Mouse (Mus musculus) heart, embryonic 10.5 days (tissue): ENCODE measurements around the gene Rtn4rl2. TPM values are rescaled to one million over a fixed set of nuclear protein-coding genes. Genes with fewer than 3 reads are reported as not detected.

Experiments
- DNase-seq: peaks from one replicate; pipeline ENCODE4 v3.0.0-alpha.2; 2017; ENCODE audit warnings: low spot score
- H3K27ac ChIP-seq: fragments of 300-500 bp; sonication (generic); 2 replicates; pipeline ENCODE4 v1.5.1; 2016; ENCODE audit warnings: mild to moderate bottlenecking
- H3K27me3 ChIP-seq: fragments of 300-500 bp; sonication (generic); 2 replicates; pipeline ENCODE4 v1.6.1; 2016; ENCODE audit warnings: mild to moderate bottlenecking; ENCODE audit not compliant: poor library complexity, insufficient read depth, severe bottlenecking
- H3K36me3 ChIP-seq: fragments of 300-500 bp; sonication (generic); 2 replicates; pipeline ENCODE4 v1.6.1; 2016; ENCODE audit warnings: mild to moderate bottlenecking, moderate library complexity
- H3K4me1 ChIP-seq: fragments of 300-500 bp; sonication (generic); 2 replicates; pipeline ENCODE4 v1.6.1; 2016; ENCODE audit warnings: mild to moderate bottlenecking
- H3K4me3 ChIP-seq: fragments of 300-500 bp; sonication (generic); 2 replicates; pipeline ENCODE4 v1.5.1; 2016; ENCODE audit warnings: mild to moderate bottlenecking, moderate library complexity
- H3K9me3 ChIP-seq: fragments of 300-500 bp; sonication (generic); 2 replicates; pipeline ENCODE4 v1.6.1; 2016; ENCODE audit warnings: mild to moderate bottlenecking, moderate library complexity
- WGBS: fragments of 180-500 bp; shearing (Covaris S2); methylation state at CpG from one replicate; pipeline ENCODE4 v1.1.7; 2016; 5-methylcytosine and 5-hydroxymethylcytosine counted together
- polyA plus RNA-seq: library from polyadenylated mRNA; unstranded; fragments of >200 nt; fragmentation: Nextera tagmentation; extraction: Ambion mirVana; gene quantifications from 2 replicates; pipeline ENCODE4 v1.2.1, GENCODE M21; 2016

The Rtn4rl2 gene
- polyA plus RNA-seq, 1 experiment from 2014 or later, result 0.88 TPM

DNA sequence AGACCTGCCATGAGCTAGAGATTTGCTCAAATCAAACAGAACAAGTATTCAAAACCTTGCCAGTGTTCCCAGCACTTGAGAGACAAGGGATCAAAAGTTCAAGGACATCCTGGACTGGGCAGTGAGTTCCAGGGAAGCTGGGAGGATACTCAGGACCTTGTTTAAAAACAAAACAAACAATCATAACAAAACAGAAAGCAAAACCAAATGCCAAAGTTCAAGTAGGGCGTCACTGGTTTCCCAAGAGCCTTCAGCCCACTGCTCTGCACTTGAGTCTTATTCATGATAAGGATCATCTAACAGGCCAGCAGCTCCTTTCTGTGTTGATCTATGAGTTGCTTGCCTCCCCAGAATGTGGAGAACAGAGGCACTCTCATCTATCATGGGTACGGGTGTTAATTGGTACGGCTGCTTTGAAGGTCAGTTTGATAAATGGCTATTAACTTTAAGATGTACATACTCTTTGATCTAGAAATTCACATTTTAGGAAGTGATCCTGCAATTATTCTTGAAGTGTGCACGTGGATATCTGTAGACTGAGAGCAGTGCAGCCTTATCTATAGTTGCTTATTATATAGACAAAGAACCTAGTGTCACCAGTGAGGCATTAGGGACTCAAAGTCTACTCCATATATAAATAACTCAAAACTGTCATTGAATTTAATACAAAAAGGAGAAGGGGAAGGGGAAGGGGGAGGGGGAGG, 9.1 kb upstream of the Rtn4rl2 start:
- H3K4me1 ChIP-seq, result no peaks in the 10 kb centered on the region
- H3K27me3 ChIP-seq, result peaks cover 8% of the 10 kb centered on the region
- H3K36me3 ChIP-seq, result no peaks in the 10 kb centered on the region
- 57% methylated on average over 4 of the region's 4 CpGs for WGBS
- H3K4me3 ChIP-seq, result no peak overlapping the region
- no peak overlapping the region for H3K27ac ChIP-seq
- H3K9me3 ChIP-seq, result no peaks in the 10 kb centered on the region
- no peak for DNase-seq

DNA sequence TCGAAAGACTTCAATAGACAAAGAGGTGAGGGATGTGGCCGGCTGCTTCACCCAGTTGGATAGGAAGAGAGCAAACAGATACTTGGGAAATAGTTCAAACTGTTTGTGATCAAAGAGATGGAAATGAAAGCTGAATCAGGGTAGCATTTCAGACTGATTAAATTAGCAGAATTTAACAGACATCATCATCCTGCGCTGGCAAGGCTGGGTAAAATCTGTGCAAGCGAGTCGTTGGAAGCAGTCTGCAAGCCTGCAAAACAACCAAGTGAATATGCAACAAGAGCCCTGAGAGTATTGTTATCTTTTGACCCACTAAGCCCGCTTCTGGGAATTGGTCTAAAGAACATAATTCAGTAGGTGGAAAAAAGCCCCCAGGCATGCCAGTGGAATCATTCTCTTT, 6.8 kb upstream of the Rtn4rl2 start:
- H3K27ac ChIP-seq, result no peak overlapping the region
- H3K4me1 ChIP-seq, result peaks cover 12% of the 10 kb centered on the region
- peaks cover 24% of the 10 kb centered on the region for H3K27me3 ChIP-seq
- 48% methylated on average over 6 of the region's 6 CpGs for WGBS
- no peaks in the 10 kb centered on the region for H3K36me3 ChIP-seq
- DNase-seq, result peak; percentile 43
- no peak overlapping the region for H3K4me3 ChIP-seq
- H3K9me3 ChIP-seq, result no peaks in the 10 kb centered on the region

DNA sequence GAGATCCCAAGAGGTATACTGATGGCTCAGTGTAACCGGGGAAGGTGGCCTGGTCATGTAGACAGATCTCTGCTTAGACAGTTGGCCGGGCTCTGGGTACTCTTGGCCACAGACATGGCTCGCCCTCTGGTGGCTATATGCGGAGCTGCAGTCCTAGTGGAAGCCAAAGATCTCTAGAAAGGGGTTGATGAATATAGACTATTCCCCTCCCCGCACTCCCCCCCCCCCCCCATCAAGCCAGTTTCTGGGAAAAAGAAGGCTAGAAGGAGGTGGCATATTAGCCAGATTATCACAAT, 3.5 kb upstream of the Rtn4rl2 start:
- H3K4me1 ChIP-seq, result peaks cover 42% of the 10 kb centered on the region
- peak; percentile 89 for DNase-seq
- H3K9me3 ChIP-seq, result no peaks in the 10 kb centered on the region
- WGBS, result 0% methylated on average over 5 of the region's 5 CpGs
- no peak overlapping the region for H3K27ac ChIP-seq
- peaks cover 57% of the 10 kb centered on the region for H3K27me3 ChIP-seq
- no peaks in the 10 kb centered on the region for H3K36me3 ChIP-seq
- H3K4me3 ChIP-seq, result no peak overlapping the region

DNA sequence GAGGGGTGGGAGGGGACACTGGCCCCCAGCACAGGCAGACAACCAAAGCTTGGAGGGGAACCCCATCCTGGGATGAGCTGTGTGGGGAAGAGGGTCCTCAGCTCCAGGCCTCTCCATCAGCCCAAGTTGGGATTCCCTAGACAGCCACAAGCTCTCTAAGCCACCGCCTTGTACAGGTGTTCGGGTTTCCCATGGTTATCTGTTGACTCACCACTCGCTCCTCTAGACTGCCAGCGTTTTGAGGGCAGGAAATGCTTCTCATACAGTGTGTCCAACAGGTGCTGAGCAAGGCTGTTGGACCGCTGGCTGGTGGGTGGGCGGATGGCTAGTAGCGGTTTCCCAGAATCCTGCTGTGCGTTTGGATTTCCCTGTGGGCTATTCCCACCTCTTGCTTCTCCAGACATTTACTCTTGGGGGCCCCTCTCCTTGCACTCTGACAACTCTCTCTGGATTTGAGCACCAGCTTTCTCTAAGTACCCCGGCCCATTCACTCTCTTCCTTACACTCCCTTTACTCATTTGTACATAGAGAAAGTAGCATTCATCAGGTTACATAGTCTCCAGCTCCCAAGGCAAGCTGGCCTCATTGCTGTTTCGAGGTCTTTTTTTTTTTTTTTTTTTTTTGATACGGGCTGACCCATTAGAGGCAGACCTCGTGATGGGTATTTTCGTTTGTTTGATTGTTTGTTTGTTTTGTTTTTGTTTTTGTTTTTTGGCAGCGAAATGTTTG, 3.0 kb upstream of the Rtn4rl2 start:
- peaks cover 62% of the 10 kb centered on the region for H3K27me3 ChIP-seq
- H3K9me3 ChIP-seq, result no peaks in the 10 kb centered on the region
- H3K27ac ChIP-seq, result no peak overlapping the region
- 12% methylated on average over 14 of the region's 14 CpGs for WGBS
- peak; percentile 72 for DNase-seq
- H3K4me1 ChIP-seq, result peaks cover 42% of the 10 kb centered on the region
- H3K4me3 ChIP-seq, result peak overlapping the region; percentile 64
- H3K36me3 ChIP-seq, result no peaks in the 10 kb centered on the region

DNA sequence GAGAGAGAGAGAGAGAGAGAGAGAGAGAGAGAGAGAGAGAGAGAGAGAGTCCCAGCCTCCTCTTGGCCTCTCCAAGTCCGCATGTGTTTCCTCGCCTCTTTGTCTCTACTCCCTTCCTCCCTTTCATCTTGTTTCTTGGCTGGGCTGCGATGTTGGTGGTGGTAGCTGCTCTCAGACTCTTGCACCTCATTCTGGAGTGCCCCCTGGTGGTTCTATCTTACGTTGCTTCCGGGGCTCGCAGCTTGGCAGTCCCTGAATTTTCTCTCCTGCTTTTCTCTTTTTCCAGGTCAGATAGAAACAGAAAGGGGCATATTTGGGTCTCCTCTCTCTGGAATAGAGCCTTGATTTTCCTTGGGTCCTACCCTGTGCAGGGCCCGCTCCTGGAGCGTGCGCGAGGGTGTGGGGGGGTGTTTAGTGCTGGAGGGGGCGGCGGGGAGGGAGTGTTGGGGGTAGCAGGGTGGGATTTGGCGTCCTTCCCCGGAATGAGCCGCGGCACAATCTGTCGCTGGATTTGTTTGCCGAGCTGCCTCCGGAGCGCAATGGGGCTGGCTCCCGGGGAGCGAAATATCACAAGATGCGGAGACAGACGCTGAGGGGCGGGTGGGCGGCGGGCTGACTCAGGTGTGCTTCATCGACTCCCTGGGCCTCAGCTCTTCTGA, 2.3 kb upstream of the Rtn4rl2 start:
- H3K4me3 ChIP-seq, result peak overlapping the region; percentile 64
- peaks cover 69% of the 10 kb centered on the region for H3K27me3 ChIP-seq
- H3K4me1 ChIP-seq, result peaks cover 42% of the 10 kb centered on the region
- WGBS, result 2% methylated on average over 28 of the region's 28 CpGs
- H3K27ac ChIP-seq, result no peak overlapping the region
- H3K36me3 ChIP-seq, result no peaks in the 10 kb centered on the region
- no peaks in the 10 kb centered on the region for H3K9me3 ChIP-seq
- DNase-seq, result peak; percentile 86

DNA sequence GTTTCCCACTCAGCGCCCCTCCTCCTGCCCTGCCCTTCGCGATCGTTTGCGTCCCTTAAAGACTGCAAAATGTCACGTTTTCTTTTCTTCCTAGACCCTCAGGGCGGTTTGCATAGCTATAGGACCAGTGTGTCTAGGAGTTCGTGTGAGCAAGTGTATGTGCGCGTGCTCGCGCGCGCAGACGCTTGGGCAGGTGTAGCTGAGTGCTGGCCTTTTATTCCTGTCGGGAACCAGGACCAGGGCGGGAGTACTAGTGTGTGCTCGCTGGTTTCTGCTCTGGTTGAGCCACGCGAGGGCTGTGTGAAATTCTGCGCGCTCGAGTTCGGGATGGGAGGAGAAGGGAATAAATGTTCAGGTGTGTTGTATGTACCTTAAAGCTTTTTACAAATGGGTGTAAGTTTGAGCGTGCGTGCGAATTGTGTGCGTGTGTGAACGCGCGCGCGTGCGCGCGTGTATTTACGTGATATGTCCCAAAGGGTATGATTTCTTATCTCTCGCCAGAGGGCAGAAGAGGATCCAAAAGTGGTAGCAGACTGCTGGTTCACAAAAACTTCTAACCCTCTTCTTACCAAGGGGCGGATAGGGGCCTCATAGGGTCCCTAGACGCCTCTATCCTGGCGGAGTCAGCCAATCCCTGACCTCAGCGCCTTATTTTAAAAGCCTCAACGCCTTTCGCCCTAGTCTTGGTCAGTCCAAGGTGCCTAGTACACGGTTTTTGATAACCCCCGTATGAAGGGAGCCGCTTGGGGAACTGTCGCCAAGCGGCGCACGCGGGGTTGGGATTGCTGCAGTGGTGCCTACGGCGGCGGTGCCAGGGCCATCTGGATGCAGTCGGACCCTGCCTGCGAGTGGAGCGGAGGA, 1.1 kb upstream of the Rtn4rl2 start:
- H3K27ac ChIP-seq, result no peak overlapping the region
- peak; percentile 72 for DNase-seq
- peaks cover 81% of the 10 kb centered on the region for H3K27me3 ChIP-seq
- H3K36me3 ChIP-seq, result no peaks in the 10 kb centered on the region
- H3K4me1 ChIP-seq, result peaks cover 54% of the 10 kb centered on the region
- H3K9me3 ChIP-seq, result no peaks in the 10 kb centered on the region
- H3K4me3 ChIP-seq, result peak overlapping the region; percentile 64
- under 1% methylated on average over 58 of the region's 58 CpGs for WGBS

DNA sequence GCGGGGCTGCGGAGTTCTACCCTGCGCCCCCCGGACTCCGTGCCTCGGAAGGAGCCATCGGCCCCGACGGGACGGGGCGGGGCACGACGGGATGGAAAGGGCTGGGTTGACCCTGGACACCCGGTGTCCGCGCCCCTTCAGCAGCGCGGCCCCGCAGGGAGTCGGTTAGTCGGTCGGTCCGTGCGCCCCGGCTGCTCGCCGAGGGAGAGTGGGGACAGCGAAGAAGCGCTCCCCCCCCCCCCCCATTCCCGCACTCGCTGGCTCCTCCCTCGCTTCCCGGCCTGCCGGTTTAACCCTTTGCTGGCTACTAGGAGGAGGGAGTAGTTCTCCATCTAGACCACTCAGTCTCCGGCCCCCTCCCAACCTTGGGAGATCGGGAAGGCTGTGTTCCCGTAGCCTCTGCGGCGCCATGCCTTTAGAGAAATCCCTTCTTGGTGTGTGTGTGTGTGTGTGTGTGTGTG, 341 bp upstream of the Rtn4rl2 start:
- Histone ChIP-seq H3K27me3 (peaks cover 89% of the 10 kb centered on the region), H3K4me3 (peak overlapping the region; percentile 64), H3K27ac (peak overlapping the region; percentile 44), H3K36me3 (no peaks in the 10 kb centered on the region), H3K9me3 (no peaks in the 10 kb centered on the region), H3K4me1 (peaks cover 58% of the 10 kb centered on the region)
- no peak for DNase-seq
- under 1% methylated on average over 36 of the region's 39 CpGs for whole genome bisulfite sequencing

DNA sequence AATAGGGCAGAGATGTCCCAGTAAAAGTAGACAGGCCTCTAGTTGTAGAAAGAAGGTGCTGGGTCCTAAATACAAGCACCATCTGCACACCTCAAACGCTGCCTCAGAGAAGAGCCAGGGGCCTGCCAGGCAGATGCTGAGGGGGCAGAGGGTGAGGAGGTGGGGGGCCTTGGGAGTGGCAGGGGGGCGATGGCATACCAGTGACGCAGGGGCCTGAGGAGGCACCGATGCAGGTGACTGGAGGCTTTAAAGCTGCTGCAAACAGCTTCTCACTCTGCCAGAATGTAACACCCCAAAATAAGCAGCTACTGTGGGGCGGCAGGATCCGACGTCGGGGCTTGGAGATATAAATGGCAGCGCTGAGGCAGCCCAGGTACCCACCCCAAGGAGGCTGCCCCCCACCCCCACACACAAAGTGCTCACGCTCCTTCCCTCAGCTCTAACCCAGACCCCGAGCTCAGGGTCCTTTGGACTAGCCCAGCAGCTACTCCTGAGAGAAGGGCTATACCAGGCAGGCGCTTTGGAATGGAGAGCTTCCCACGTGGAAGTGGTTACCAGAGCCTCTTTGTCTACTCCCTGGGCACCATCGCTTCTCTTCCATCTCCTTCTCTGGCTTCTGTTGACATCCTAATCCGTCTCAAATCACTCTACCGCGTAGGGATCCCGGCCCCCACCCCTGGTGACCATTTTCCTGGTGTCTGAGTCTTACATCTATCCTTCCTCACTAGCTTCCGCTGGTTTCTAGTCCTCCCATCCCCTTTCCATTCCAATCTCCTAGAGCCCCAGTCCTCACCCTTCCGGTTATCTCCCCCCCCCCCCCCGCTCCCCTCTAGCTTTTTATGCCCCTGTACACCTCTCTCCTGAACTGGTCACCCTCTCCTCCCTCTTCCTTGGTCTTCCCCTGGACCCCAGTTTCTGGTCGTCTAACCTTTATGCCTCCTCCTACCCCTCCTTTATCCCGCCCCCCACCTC, 1.1 kb downstream of the Rtn4rl2 start:
- Histone ChIP-seq H3K4me3 (peak overlapping the region; percentile 64), H3K4me1 (peaks cover 58% of the 10 kb centered on the region), H3K36me3 (no peaks in the 10 kb centered on the region), H3K27me3 (peaks cover 94% of the 10 kb centered on the region), H3K27ac (no peak overlapping the region), H3K9me3 (no peaks in the 10 kb centered on the region)
- WGBS, result 8% methylated on average over 22 of the region's 23 CpGs
- no peak for DNase-seq

DNA sequence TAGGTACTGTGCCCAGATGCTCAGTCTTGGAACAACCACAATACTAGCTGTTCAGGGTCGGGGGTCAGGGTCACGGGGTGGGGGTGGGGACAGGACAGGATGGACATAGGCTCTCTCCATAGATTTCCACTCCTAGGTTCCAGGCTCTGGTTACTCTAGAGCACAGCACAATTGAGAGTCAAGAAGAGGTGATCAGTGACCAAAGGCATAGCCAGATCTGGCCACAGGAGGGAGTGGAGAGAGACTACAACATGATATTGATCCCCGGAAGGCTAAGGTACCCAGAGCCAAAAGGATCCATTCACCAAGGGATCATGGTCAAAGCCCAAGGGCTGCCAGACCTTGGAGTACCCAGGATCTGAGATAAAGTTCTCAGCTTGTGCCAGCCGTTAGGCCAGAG, 1.9 kb downstream of the Rtn4rl2 start:
- 34% methylated on average over 4 of the region's 4 CpGs for WGBS
- peaks cover 58% of the 10 kb centered on the region for H3K4me1 ChIP-seq

DNA sequence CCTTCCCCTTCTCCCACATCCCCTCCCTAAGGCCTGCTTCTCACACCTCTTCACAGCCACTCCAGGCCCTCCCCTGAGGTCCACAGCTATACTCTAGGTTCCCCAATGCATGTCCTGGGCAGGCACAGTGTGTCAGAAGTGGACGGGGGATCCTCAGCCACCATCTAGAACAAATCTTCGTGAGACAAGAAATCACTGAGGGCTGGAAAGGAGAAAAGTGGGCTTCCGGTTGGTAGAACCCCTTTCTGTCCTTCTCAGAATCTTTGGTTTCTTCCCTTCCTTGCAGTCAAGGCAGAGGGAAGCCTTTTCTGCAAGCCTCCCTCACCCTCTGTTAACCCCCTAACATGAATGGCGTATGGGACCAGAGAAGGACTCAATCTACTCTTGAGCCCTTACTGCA, 2.6 kb downstream of the Rtn4rl2 start:
- H3K36me3 ChIP-seq, result no peaks in the 10 kb centered on the region
- H3K4me3 ChIP-seq, result 0 out of 2 replicates have a peak overlapping the region, but pooled peaks have one; percentile 45
- DNase-seq, result no peak
- peaks cover 52% of the 10 kb centered on the region for H3K4me1 ChIP-seq
- H3K27me3 ChIP-seq, result peaks cover 99% of the 10 kb centered on the region
- H3K9me3 ChIP-seq, result no peaks in the 10 kb centered on the region
- H3K27ac ChIP-seq, result 0 out of 2 replicates have a peak overlapping the region, but pooled peaks have one; percentile 47
- WGBS, result 49% methylated on average over 4 of the region's 4 CpGs

More for the DNA sequence above, 1.9 kb downstream of the Rtn4rl2 start:
- no peak for DNase-seq
- Histone ChIP-seq H3K4me3 (no peak overlapping the region), H3K27ac (no peak overlapping the region), H3K9me3 (no peaks in the 10 kb centered on the region), H3K36me3 (no peaks in the 10 kb centered on the region), H3K27me3 (peaks cover 100% of the 10 kb centered on the region)

DNA sequence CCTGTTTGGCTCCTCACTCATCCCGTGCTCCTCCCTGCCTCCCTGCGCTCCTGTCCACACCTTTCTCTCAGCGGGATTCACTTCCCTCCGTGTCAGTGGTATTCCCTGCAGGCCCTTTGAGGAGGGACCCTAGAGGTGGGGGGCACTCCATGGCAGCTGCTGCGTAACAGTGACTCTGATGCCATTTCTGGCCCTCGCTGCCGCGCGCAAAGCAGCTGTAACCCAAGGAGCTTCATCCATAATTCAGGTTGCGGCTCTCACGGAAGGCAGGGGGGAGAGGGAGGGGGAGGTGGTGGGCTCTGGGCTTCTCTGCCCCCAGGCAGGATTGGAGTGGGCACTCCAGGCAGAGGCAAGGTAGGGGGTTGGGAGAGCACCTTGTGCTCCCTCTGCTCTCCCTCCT, 3.0 kb downstream of the Rtn4rl2 start:
- 6% methylated on average over 11 of the region's 11 CpGs for WGBS
- H3K9me3 ChIP-seq, result no peaks in the 10 kb centered on the region
- peaks cover 47% of the 10 kb centered on the region for H3K4me1 ChIP-seq
- H3K27me3 ChIP-seq, result peaks cover 99% of the 10 kb centered on the region
- H3K27ac ChIP-seq, result peak overlapping the region; percentile 47; the same call in 1 of the 2 replicates
- H3K4me3 ChIP-seq, result peak overlapping the region; percentile 45
- DNase-seq, result no peak
- no peaks in the 10 kb centered on the region for H3K36me3 ChIP-seq
